Mouse (Mus musculus): ENCODE measurements at regions not wholly inside any gene's neighbourhood (a gene's known extent, or its start where the extent isn't known, plus 50 kb on each side); places are given as distances from the start of the nearest gene placed in this dataset.

- no peak for DNase-seq (ENCODE audit: low spot score in 2 of 2)
Observed at GRCm38 (mm10) chr10:96783966-96784365, 167.2 kb downstream of the Btg1 start.

GRCm38 (mm10) chr10:96786903-96787571, 170.2 kb downstream of the Btg1 start:
- no peak for DNase-seq (ENCODE audit: low spot score in 2 of 2)

- DNase-seq (ENCODE audit: low spot score in 2 of 2), result no peak
Observed at GRCm38 (mm10) chr10:96787572-96787946, 170.8 kb downstream of the Btg1 start.

- DNase-seq (ENCODE audit: low spot score in 2 of 2), result no peak
Observed at GRCm38 (mm10) chr10:96788352-96789016, 171.7 kb downstream of the Btg1 start.

GRCm38 (mm10) chr10:96797116-96797515, 180.3 kb downstream of the Btg1 start:
- no peak for DNase-seq (ENCODE audit: low spot score in 2 of 2)

- no peak for DNase-seq (ENCODE audit: low spot score in 2 of 2)
Observed at GRCm38 (mm10) chr10:96800801-96801200, 184.0 kb downstream of the Btg1 start.

- no peak for DNase-seq (ENCODE audit: low spot score in 2 of 2)
Observed at GRCm38 (mm10) chr10:96804030-96804784, 187.4 kb downstream of the Btg1 start.

GRCm38 (mm10) chr10:96806579-96806978, 189.8 kb downstream of the Btg1 start:
- DNase-seq (ENCODE audit: low spot score in 2 of 2), result no peak

GRCm38 (mm10) chr10:96821852-96822251, 205.0 kb downstream of the Btg1 start:
- no peak for DNase-seq (ENCODE audit: low spot score in 2 of 2)

- no peak for DNase-seq (ENCODE audit: low spot score in 2 of 2)
Observed at GRCm38 (mm10) chr10:96822344-96823335, 205.8 kb downstream of the Btg1 start.

GRCm38 (mm10) chr10:96826234-96826788, 209.5 kb downstream of the Btg1 start:
- no peak for DNase-seq (ENCODE audit: low spot score in 2 of 2)

- DNase-seq (ENCODE audit: low spot score in 2 of 2), result no peak
Observed at GRCm38 (mm10) chr10:96827971-96828370, 211.2 kb downstream of the Btg1 start.

- no peak for DNase-seq (ENCODE audit: low spot score in 2 of 2)
Observed at GRCm38 (mm10) chr10:96828581-96829246, 211.9 kb downstream of the Btg1 start.

- DNase-seq (ENCODE audit: low spot score in 2 of 2), result no peak
Observed at GRCm38 (mm10) chr10:96831071-96831470, 214.3 kb downstream of the Btg1 start.

GRCm38 (mm10) chr10:96837230-96837629, 220.4 kb downstream of the Btg1 start:
- no peak for DNase-seq (ENCODE audit: low spot score in 2 of 2)

- no peak for DNase-seq (ENCODE audit: low spot score in 2 of 2)
Observed at GRCm38 (mm10) chr10:96841128-96841527, 224.3 kb downstream of the Btg1 start.

GRCm38 (mm10) chr10:96841956-96842355, 225.2 kb downstream of the Btg1 start:
- DNase-seq (ENCODE audit: low spot score in 2 of 2), result no peak

- DNase-seq (ENCODE audit: low spot score in 2 of 2), result no peak
Observed at GRCm38 (mm10) chr10:96845906-96846305, 229.1 kb downstream of the Btg1 start.

- no peak for DNase-seq (ENCODE audit: low spot score in 2 of 2)
Observed at GRCm38 (mm10) chr10:96847028-96847427, 230.2 kb downstream of the Btg1 start.

All from layer of hippocampus, postnatal 10 days (tissue).